Mouse (Mus musculus) erythroblast, embryonic 14.5 days (primary cell): ENCODE results near the gene Bdkrb2. TPM values are rescaled to one million over a fixed set of nuclear protein-coding genes. Genes with fewer than 3 reads are reported as not detected.

Experiments used
- H3K27me3 ChIP-seq: 2 replicates; pipeline ENCODE4 v1.6.1; 2012; ENCODE audit warnings: inconsistent platforms; ENCODE audit not compliant: control insufficient read depth
- H3K36me3 ChIP-seq: 2 replicates; pipeline ENCODE4 v1.6.1; 2012; ENCODE audit warnings: mild to moderate bottlenecking, inconsistent platforms; ENCODE audit not compliant: control insufficient read depth
- H3K4me1 ChIP-seq: 2 replicates; pipeline ENCODE4 v1.6.1; 2012; ENCODE audit warnings: inconsistent platforms; ENCODE audit not compliant: control insufficient read depth
- H3K4me3 ChIP-seq: replicated peaks from 2 replicates; pipeline ENCODE3; 2012; ENCODE audit warnings: moderate library complexity, mild to moderate bottlenecking, inconsistent platforms
- H3K9me3 ChIP-seq: 2 replicates; pipeline ENCODE4 v1.6.1; 2012; ENCODE audit warnings: low read length, inconsistent platforms, mixed read lengths; ENCODE audit not compliant: control insufficient read depth
- GATA1 ChIP-seq: IDR thresholded peaks from 2 replicates; pipeline ENCODE4 v1.6.1; 2012; ENCODE audit warnings: low read length, inconsistent platforms, mixed read lengths
- TAL1 ChIP-seq: IDR thresholded peaks from 3 replicates; pipeline ENCODE4 v1.6.1; 2012; ENCODE audit warnings: low read length, inconsistent platforms, mixed read lengths
- polyA plus RNA-seq: library from polyadenylated mRNA; stranded (reverse); fragments of >175 nt; gene quantifications from 2 replicates; pipeline ENCODE4 v1.2.3, GENCODE M21; 2012

Gene Bdkrb2
- polyA plus RNA-seq, 1 experiment: not detected

GRCm38 (mm10) chr12:105531724-105532371, 31.2 kb upstream of the Bdkrb2 start:
- Histone ChIP-seq H3K4me1 (no peaks in the 10 kb centered on the region), H3K27me3 (no peaks in the 10 kb centered on the region), H3K36me3 (no peaks in the 10 kb centered on the region), H3K9me3 (no peaks in the 10 kb centered on the region), H3K4me3 (no peak overlapping the region)
- TF ChIP-seq GATA1 (no peak), TAL1 (no peak)

DNA sequence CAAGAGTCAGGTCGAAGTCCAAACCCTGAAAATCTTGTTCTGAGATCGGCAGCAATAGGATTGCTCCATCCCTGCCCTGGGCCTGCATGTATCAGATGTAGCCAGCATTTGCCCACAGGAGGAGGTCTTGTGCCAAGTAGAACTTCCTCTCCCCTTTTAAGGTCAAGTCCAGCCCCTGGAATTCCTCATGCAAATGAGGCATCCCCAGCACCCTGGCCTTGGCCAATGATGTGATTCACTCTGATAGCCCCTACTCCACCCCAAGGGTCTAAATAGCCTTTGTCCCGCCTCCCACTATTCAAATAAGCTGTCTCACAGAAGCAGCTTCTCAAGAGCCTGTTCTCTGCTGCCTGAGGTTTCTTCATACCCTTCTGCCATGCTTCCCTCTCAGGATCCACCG, 28.2 kb upstream of the Bdkrb2 start:
- Histone ChIP-seq H3K9me3 (peaks cover 7% of the 10 kb centered on the region), H3K4me3 (no peak overlapping the region), H3K36me3 (no peaks in the 10 kb centered on the region), H3K4me1 (no peaks in the 10 kb centered on the region), H3K27me3 (no peaks in the 10 kb centered on the region)
- TF ChIP-seq GATA1: no peak
- no peak for TF ChIP-seq TAL1

DNA sequence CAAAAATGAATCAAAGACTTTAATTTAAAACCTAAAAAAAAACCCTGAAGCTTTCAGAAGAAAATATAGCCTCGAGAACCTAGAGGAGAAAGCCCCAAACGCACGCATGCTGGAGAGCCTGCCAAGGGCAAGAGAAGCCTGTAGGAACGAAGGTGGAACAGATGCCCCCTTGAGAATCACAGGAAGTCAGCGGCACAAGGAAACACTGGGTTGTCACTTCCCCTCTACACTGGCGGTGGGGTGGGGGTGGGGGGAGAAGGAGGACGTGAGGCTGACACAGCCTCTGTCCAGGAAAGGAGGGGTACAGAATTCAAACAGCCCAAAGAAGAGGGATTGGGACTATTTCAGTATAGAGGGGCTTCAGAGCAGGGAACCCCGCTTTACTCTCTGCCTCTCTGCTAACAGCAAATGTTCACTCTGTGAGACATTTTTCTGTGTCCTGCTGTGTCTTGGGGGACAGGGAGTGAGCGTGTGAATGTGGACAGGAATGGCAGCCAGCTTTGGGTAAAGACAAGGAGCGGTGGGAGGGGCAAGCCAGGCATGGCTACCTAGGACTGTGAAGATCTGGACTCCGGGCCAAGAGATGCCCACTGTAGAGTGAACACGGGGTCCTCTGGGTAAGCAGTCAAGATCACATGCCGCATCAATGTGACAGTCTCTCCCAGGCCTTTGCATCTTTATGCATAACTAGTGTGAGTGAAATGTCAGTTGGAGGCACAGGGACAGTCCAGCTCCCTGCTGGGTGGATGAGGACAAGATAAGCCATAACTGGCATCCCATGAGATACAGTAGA, 26.9 kb upstream of the Bdkrb2 start:
- no peak for TF ChIP-seq GATA1
- Histone ChIP-seq H3K4me1 (no peaks in the 10 kb centered on the region), H3K36me3 (no peaks in the 10 kb centered on the region), H3K9me3 (peaks cover 7% of the 10 kb centered on the region), H3K27me3 (no peaks in the 10 kb centered on the region), H3K4me3 (no peak overlapping the region)

- TF ChIP-seq GATA1 (no peak), TAL1 (no peak)
- Histone ChIP-seq H3K36me3 (no peaks in the 10 kb centered on the region), H3K4me1 (no peaks in the 10 kb centered on the region), H3K9me3 (peaks cover 7% of the 10 kb centered on the region), H3K4me3 (no peak overlapping the region), H3K27me3 (no peaks in the 10 kb centered on the region)
Observed at GRCm38 (mm10) chr12:105537162-105537561, 25.9 kb upstream of the Bdkrb2 start.

- no peaks in the 10 kb centered on the region for H3K4me1 ChIP-seq
- TF ChIP-seq TAL1: no peak
- TF ChIP-seq GATA1: no peak
- no peaks in the 10 kb centered on the region for H3K27me3 ChIP-seq
- H3K36me3 ChIP-seq: no peaks in the 10 kb centered on the region
- peaks cover 7% of the 10 kb centered on the region for H3K9me3 ChIP-seq
- no peak overlapping the region for H3K4me3 ChIP-seq
Observed at GRCm38 (mm10) chr12:105539649-105540048, 23.4 kb upstream of the Bdkrb2 start.

DNA sequence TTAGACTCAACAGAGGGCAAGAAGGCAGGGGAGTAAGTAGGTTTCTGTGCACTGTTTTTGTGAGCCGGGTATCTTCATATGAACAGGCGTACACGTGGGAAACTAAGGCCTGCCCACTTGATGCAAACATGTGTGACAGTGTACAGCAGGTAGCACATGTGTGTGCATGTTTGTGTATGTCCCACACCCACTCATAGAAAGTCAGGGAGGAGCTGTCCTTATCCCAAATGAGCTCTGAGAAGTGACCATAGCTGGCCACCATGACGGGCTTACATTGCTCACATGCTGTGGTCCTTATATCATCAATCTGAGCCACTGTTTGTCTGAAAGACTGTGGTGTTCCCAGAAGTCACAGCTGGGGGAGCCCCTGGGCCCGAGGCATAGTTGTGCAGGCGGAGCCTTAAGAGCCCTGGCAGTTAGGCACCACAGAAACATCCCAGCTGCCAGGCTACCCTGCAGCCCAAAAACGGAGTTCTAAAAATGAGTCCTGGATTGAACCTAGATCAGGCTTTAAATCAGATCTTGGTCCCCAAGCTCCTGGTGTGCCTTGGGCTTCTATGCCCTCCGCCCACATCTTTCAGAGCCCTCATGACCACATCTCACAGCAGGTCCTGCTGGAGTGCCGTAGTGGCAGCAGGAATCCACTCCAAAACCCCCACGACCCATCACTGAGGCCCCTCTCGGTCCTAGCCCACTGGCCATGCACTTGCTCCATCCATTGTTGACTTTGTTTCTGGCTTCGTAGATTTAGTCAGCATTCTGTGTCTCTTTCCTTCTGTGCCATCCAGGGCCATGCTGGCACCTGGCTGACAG, 21.2 kb upstream of the Bdkrb2 start:
- Histone ChIP-seq H3K4me1 (no peaks in the 10 kb centered on the region), H3K27me3 (no peaks in the 10 kb centered on the region), H3K4me3 (no peak overlapping the region), H3K36me3 (no peaks in the 10 kb centered on the region), H3K9me3 (peaks cover 7% of the 10 kb centered on the region)
- TF ChIP-seq GATA1 (no peak), TAL1 (no peak)

DNA sequence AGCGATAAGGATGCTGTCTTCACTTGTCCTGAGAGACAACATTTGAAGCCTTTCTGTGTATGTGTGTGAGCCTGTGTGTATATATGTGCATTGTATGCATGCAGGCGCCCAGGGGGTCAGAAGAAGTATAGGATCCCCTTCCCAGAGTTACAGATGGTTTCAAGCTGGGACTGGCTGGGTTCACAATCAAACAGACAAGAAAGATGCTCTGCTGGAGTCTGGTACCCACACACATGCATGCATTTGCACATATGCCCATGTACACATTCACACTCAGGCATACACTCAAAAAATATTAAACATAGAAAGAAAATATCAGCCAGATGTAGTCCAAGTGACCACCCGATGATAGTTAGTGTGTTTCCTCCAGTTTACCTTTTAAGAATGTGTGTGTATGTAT, 20.5 kb upstream of the Bdkrb2 start:
- Histone ChIP-seq H3K36me3 (no peaks in the 10 kb centered on the region), H3K27me3 (no peaks in the 10 kb centered on the region), H3K4me1 (no peaks in the 10 kb centered on the region), H3K4me3 (no peak overlapping the region), H3K9me3 (peaks cover 7% of the 10 kb centered on the region)
- TF ChIP-seq TAL1: no peak
- no peak for TF ChIP-seq GATA1

DNA sequence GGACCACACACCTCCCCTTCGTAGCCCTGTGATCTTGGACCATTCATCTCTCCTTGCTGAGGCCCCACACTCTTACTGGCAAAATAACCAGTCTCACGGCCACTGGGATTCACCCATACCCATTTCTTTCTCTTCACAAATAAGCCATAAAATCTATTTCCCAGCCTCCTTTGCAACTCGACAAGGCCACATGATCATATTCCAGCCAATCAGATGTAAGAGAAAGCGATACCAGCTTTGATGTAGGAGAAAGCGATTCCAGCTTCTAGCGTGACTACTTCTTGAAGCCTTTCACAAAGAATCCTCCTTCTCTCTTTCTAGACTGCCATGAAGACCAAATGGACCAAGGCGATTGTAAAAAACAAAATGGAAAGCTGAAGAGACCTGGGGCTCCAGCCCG, 19.9 kb upstream of the Bdkrb2 start:
- Histone ChIP-seq H3K27me3 (no peaks in the 10 kb centered on the region), H3K36me3 (no peaks in the 10 kb centered on the region), H3K4me1 (no peaks in the 10 kb centered on the region), H3K9me3 (peaks cover 7% of the 10 kb centered on the region), H3K4me3 (no peak overlapping the region)
- TF ChIP-seq TAL1 (no peak), GATA1 (no peak)

- no peak overlapping the region for H3K4me3 ChIP-seq
- H3K27me3 ChIP-seq: no peaks in the 10 kb centered on the region
- no peaks in the 10 kb centered on the region for H3K4me1 ChIP-seq
- peaks cover 6% of the 10 kb centered on the region for H3K9me3 ChIP-seq
- TF ChIP-seq GATA1 (no peak), TAL1 (no peak)
- no peaks in the 10 kb centered on the region for H3K36me3 ChIP-seq
Observed at GRCm38 (mm10) chr12:105543751-105544150, 19.3 kb upstream of the Bdkrb2 start.
